Mouse (Mus musculus) layer of hippocampus, adult 2 months (tissue): Measurements from ENCODE around the gene Dmbt1. TPM values are rescaled to one million over a fixed set of nuclear protein-coding genes. Genes with fewer than 3 reads are reported as not detected.

Source experiments
- DNase-seq, 2 experiments: peaks; one replicate each; pipeline ENCODE4 v3.0.0; 2022; ENCODE audit warnings: low spot score in 2 of 2
- H3K27ac ChIP-seq: fragments of 200-600 bp; 2 replicates; pipeline ENCODE4 v1.8.1; 2022
- H3K4me3 ChIP-seq: fragments of 200-600 bp; 2 replicates; pipeline ENCODE4 v1.8.1; 2022; ENCODE audit warnings: mild to moderate bottlenecking
- CTCF ChIP-seq: fragments of 200-600 bp; conservative IDR thresholded peaks from 2 replicates; pipeline ENCODE4 v1.8.1; 2022; ENCODE audit warnings: antibody characterized with exemption, mild to moderate bottlenecking, moderate library complexity
- total RNA-seq, 2 experiments: library from RNA; stranded (reverse); gene quantifications; 2 replicates each; pipeline ENCODE4 v1.2.3; 2021

Gene Dmbt1
- total RNA-seq, 2 experiments from 2014 or later = not detected

DNA sequence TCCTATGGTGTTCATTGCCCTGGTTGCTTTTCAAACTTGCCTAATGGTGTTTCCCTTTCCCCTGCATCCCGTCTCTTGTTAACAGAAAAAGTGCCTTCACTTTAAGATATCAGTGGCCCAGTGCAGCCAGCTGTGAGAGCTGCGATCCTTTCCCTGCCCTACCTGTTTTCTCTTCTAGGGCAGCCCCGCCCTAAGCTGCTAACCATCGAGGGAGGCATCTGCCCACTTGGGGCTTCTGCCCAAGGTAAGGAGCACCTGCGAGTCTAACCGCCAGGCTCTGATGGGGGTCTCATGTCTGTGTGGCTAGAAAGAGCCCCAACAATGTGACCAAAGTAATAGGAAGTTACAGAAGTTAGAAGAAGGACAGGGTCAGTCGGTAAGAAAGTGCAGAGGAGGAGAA, 130.4 kb downstream of the Dmbt1 start:
- TF ChIP-seq CTCF = no peak
- no peak for DNase-seq

DNA sequence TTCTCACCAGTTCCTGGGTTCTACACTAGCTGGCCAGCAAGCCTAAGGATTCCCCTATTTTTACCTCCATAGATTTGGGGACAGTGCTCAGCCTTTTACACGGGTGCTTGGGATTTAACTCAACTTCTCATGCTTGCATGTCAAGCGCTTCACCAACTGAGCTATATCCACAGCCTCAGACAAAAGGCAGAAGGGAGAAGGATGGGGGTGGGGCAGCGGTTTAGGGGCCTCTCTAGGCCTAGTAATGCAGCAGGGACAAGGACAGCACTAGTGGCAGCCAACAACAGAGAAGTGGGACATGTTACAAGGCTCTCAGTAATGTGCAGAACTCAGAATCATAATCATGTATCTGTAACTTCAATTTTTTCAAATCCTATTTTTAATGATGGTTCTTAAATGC, 135.9 kb downstream of the Dmbt1 start:
- DNase-seq = no peak
- TF ChIP-seq CTCF = no peak
- Histone ChIP-seq H3K27ac (no peak overlapping the region), H3K4me3 (no peak overlapping the region)

More for the DNA sequence above, 130.4 kb downstream of the Dmbt1 start:
- Histone ChIP-seq H3K4me3 (no peak overlapping the region), H3K27ac (no peak overlapping the region)

DNA sequence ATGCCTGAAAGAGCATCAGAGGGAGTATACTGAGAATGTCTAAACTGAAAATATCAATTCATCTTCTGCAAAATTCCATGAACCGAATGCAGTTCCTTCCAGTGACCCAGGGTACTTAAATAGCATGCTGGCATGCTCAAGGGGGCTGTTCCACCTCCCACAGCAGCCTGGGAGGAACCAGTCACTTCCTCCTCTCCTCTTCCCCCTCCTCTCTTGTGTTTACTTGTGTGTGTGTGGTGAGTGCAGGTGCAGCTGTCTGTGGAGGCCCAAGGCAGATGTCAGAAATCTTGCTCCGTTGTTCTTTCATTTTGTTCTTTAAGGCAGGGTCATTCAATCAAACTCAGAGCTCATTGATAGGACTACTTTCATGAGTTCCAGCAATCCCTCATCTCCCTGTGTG, 137.2 kb downstream of the Dmbt1 start:
- Histone ChIP-seq H3K27ac (no peak overlapping the region), H3K4me3 (no peak overlapping the region)
- no peak for TF ChIP-seq CTCF
- no peak for DNase-seq

Other genes with a start within 250 kb of the Dmbt1 start
- gene Plekha1, start 166.3 kb upstream of the Dmbt1 start, total RNA-seq = 10 to 100 TPM; 87.1 to 91.2 TPM
- 100 to 1,000 TPM; 239 to 255 TPM for gene Htra1, start 95.9 kb upstream of the Dmbt1 start, total RNA-seq
- gene 4933402N03Rik, start 114.3 kb downstream of the Dmbt1 start, total RNA-seq = not detected
- gene 5430419D17Rik, start 142.3 kb downstream of the Dmbt1 start, total RNA-seq = under 1 TPM in 1 of 2 experiments, not detected in 1; 0.05 TPM